ENCODE assay signal across 37 mouse cellular contexts in genomic region chr5:92363179-92363578, GRCm38 (mm10). TPM values are rescaled to one million over a fixed set of nuclear protein-coding genes. Genes with fewer than 3 reads are reported as not detected.
A peak's percentile ranks its signal among the peaks of the same experiment; 100 is the strongest.
DNase-seq lines count a peak whose midpoint lies in the region; ATAC-seq and TF ChIP-seq lines count a peak whose summit lies in the region.
"Had no signal": no experiment of that assay in that cellular context is flagged by ENCODE, and none has a peak within 500 bp of the region (broad histone marks: within the 10 kb centered on the region; RNA-seq: fewer than 3 reads in every experiment).

No protein-coding gene starts in this region.

- H3K27me3 ChIP-seq in midbrain, embryonic 11.5 days (ENCODE audit: control insufficient read depth, insufficient read depth, low read length), result no peaks in the 10 kb centered on the region
- H3K27me3 ChIP-seq in midbrain, embryonic 10.5 days (ENCODE audit: low read depth, poor library complexity, severe bottlenecking), result 0 out of 2 replicates have a peak, but pooled peaks cover 4% of the 10 kb centered on the region
- H3K27me3 ChIP-seq: embryonic facial prominence, embryonic 13.5 days; forebrain, embryonic 15.5 days; heart, embryonic 15.5 days; intestine, embryonic 15.5 days; lung, embryonic 15.5 days; midbrain, embryonic 15.5 days had no signal

- no peaks in the 10 kb centered on the region for H3K4me1 ChIP-seq in midbrain, embryonic 11.5 days (ENCODE audit: control insufficient read depth, insufficient read depth, low read length)
- H3K4me1 ChIP-seq in midbrain, embryonic 10.5 days, result peaks cover 4% of the 10 kb centered on the region
- H3K4me1 ChIP-seq: forebrain, embryonic 15.5 days; heart, embryonic 10.5 days; lung, embryonic 15.5 days had no signal

- peak overlapping the region; percentile 53 for H3K4me3 ChIP-seq in gastrocnemius, adult 2 months
- no peak overlapping the region for H3K4me3 ChIP-seq in midbrain, embryonic 11.5 days (ENCODE audit: low read depth, low read length)
- no peak overlapping the region for H3K4me3 ChIP-seq in midbrain, embryonic 10.5 days
- H3K4me3 ChIP-seq: embryonic facial prominence, embryonic 13.5 days; forebrain, embryonic 10.5 days; forebrain, embryonic 15.5 days; heart, embryonic 10.5 days; heart, embryonic 15.5 days; intestine, embryonic 15.5 days; lung, embryonic 15.5 days; midbrain, embryonic 15.5 days had no signal

- no peak overlapping the region for H3K9ac ChIP-seq in midbrain, embryonic 11.5 days (ENCODE audit: low read length)
- H3K9ac ChIP-seq: embryonic facial prominence, embryonic 13.5 days; forebrain, embryonic 15.5 days; heart, embryonic 15.5 days; intestine, embryonic 15.5 days; lung, embryonic 15.5 days; midbrain, embryonic 15.5 days had no signal

- no peak for ATAC-seq in midbrain, embryonic 11.5 days (ENCODE audit: low FRiP score)
- ATAC-seq: forebrain, embryonic 15.5 days; hindbrain, embryonic 16.5 days; intestine, embryonic 15.5 days; midbrain, embryonic 15.5 days had no signal

- TF ChIP-seq CTCF in gastrocnemius, adult 2 months (IDR thresholded peaks at IDR 0.05), result no peak

- peak; percentile 50 for DNase-seq in gastrocnemius, adult 2 months
- no peak for DNase-seq in gastrocnemius, adult 18-20 months (ENCODE audit: low spot score)
- peak; percentile 86 for DNase-seq in midbrain, embryonic 11.5 days (ENCODE audit: low spot score, missing footprints)
- no peak for DNase-seq in midbrain, embryonic 10.5 days (ENCODE audit: low spot score)
- DNase-seq in R1 (ENCODE audit: low read depth, low spot score), result peak; percentile 82
- DNase-seq in right cerebral cortex, adult 18-20 months, result no peak
- DNase-seq in kidney, postnatal 36 days, result no peak
- DNase-seq in retina, postnatal 1 day, result no peak
- DNase-seq: adrenal gland, adult 2 months; cerebellum, adult 9-10 months; cerebellum, postnatal 36 days; gastrocnemius, postnatal 10 days; kidney, adult 8-10 months; kidney, postnatal 14 days; liver; right cerebral cortex, postnatal 4 days; thymus, adult 2 months; thymus, postnatal 36 days had no signal

- peak overlapping the region; percentile 72 for H3K27ac ChIP-seq in gastrocnemius, adult 2 months
- H3K27ac ChIP-seq in midbrain, embryonic 11.5 days (ENCODE audit: low read depth, low read length), result no peak overlapping the region
- H3K27ac ChIP-seq in midbrain, embryonic 10.5 days (replicated peaks), result no peak overlapping the region
- H3K27ac ChIP-seq: embryonic facial prominence, embryonic 13.5 days; forebrain, embryonic 10.5 days; forebrain, embryonic 15.5 days; heart, embryonic 10.5 days; heart, embryonic 15.5 days; intestine, embryonic 15.5 days; lung, embryonic 15.5 days; midbrain, embryonic 15.5 days had no signal

- intact Hi-C loops in gastrocnemius, adult 2 months (cut with DNase I), result no loop called here

- 9% methylated on average over 4 of the region's 4 CpGs for WGBS in midbrain, embryonic 11.5 days
- 8% methylated on average over 4 of the region's 4 CpGs for WGBS in midbrain, embryonic 10.5 days

- no peaks in the 10 kb centered on the region for H3K36me3 ChIP-seq in midbrain, embryonic 11.5 days (ENCODE audit: control insufficient read depth, insufficient read depth, low read length)
- no peaks in the 10 kb centered on the region for H3K36me3 ChIP-seq in midbrain, embryonic 10.5 days
- H3K36me3 ChIP-seq: embryonic facial prominence, embryonic 13.5 days; forebrain, embryonic 10.5 days; forebrain, embryonic 15.5 days; G1E; heart, embryonic 10.5 days; heart, embryonic 15.5 days; intestine, embryonic 15.5 days; lung, embryonic 15.5 days; midbrain, embryonic 15.5 days had no signal

- H3K4me2 ChIP-seq in midbrain, embryonic 11.5 days, result no peak overlapping the region
- H3K4me2 ChIP-seq: embryonic facial prominence, embryonic 13.5 days; forebrain, embryonic 15.5 days; heart, embryonic 15.5 days; intestine, embryonic 15.5 days; lung, embryonic 15.5 days; midbrain, embryonic 15.5 days had no signal

- no peaks in the 10 kb centered on the region for H3K9me3 ChIP-seq in midbrain, embryonic 11.5 days (ENCODE audit: control insufficient read depth, low read length)
- no peaks in the 10 kb centered on the region for H3K9me3 ChIP-seq in midbrain, embryonic 10.5 days (replicated peaks)
- H3K9me3 ChIP-seq: embryonic facial prominence, embryonic 13.5 days; forebrain, embryonic 10.5 days; forebrain, embryonic 15.5 days; G1E; heart, embryonic 10.5 days; heart, embryonic 15.5 days; intestine, embryonic 15.5 days; lung, embryonic 15.5 days; midbrain, embryonic 15.5 days had no signal

RNA-seq across cellular contexts. Expression of gene Cxcl10, which starts 14.5 kb away (rescaled TPM):
- not detected for total RNA-seq in gastrocnemius, adult 2 months (2021)
- total RNA-seq in gastrocnemius, adult 18-20 months (2021), result under 1 TPM in 1 of 2 experiments, not detected in 1; 0.47 TPM
- 0.33 and 0.54 TPM in 2 replicates for polyA plus RNA-seq in midbrain, embryonic 11.5 days (2014; fragmentation: Nextera tagmentation; extraction: Ambion mirVana)
- 0.17 and 0.36 TPM in 2 replicates for polyA plus RNA-seq in midbrain, embryonic 10.5 days (2016; fragmentation: Nextera tagmentation; extraction: Ambion mirVana)
- total RNA-seq: heart, postnatal 25 days; layer of hippocampus, adult 18-20 months; layer of hippocampus, postnatal 10 days; left cerebral cortex, postnatal 14 days had no signal
- polyA plus RNA-seq: forebrain, embryonic 10.5 days; G1E; neural tube, embryonic 11.5 days had no signal

RNA-seq across cellular contexts. Expression of gene Art3, which starts 31.6 kb away (rescaled TPM):
- total RNA-seq in gastrocnemius, adult 2 months (2021), result 100 to 1,000 TPM; 394 to 399 TPM
- total RNA-seq in gastrocnemius, adult 18-20 months (2021), result 100 to 1,000 TPM; 378 to 469 TPM
- 0.78 and 2.5 TPM in 2 replicates for polyA plus RNA-seq in midbrain, embryonic 11.5 days (2014; fragmentation: Nextera tagmentation; extraction: Ambion mirVana)
- polyA plus RNA-seq in midbrain, embryonic 10.5 days (2016; fragmentation: Nextera tagmentation; extraction: Ambion mirVana), result 0.98 and 1.6 TPM in 2 replicates
- total RNA-seq: neutrophil, adult 5-6 weeks had no signal
- polyA plus RNA-seq: G1E had no signal

RNA-seq across cellular contexts. Expression of gene Cxcl9, which starts 35.3 kb away (rescaled TPM):
- total RNA-seq in gastrocnemius, adult 2 months (2021), result under 1 TPM; 0.10 to 0.45 TPM
- under 1 TPM; 0.30 to 0.36 TPM for total RNA-seq in gastrocnemius, adult 18-20 months (2021)
- not detected in 2 replicates for polyA plus RNA-seq in midbrain, embryonic 11.5 days (2014; fragmentation: Nextera tagmentation; extraction: Ambion mirVana)
- polyA plus RNA-seq in midbrain, embryonic 10.5 days (2016; fragmentation: Nextera tagmentation; extraction: Ambion mirVana), result not detected in 2 replicates
- total RNA-seq: G1E; layer of hippocampus, adult 18-20 months; layer of hippocampus, postnatal 10 days; left cerebral cortex, adult 18-20 months; left cerebral cortex, postnatal 14 days had no signal
- polyA plus RNA-seq: embryonic facial prominence, embryonic 13.5 days; forebrain, embryonic 10.5 days; forebrain, embryonic 15.5 days; G1E; heart, embryonic 10.5 days; heart, embryonic 15.5 days; hindbrain, embryonic 11.5 days; hindbrain, embryonic 16.5 days; intestine, embryonic 15.5 days; limb, embryonic 11.5 days; lung, embryonic 15.5 days; midbrain, embryonic 15.5 days; neural tube, embryonic 11.5 days had no signal

RNA-seq across cellular contexts. Expression of gene Sdad1, which starts 52.9 kb away (rescaled TPM):
- total RNA-seq in gastrocnemius, adult 2 months (2021), result 10 to 100 TPM; 15.5 to 17.7 TPM
- 10 to 100 TPM; 15.8 to 17.4 TPM for total RNA-seq in gastrocnemius, adult 18-20 months (2021)
- 40.4 and 40.9 TPM in 2 replicates for polyA plus RNA-seq in midbrain, embryonic 11.5 days (2014; fragmentation: Nextera tagmentation; extraction: Ambion mirVana)
- polyA plus RNA-seq in midbrain, embryonic 10.5 days (2016; fragmentation: Nextera tagmentation; extraction: Ambion mirVana), result 48.8 and 52.9 TPM in 2 replicates

Comparison
In these comparisons a context has a peak if more than half of its experiments do, and no peak if none do; other contexts are left out.
1. DNase-seq: peak in gastrocnemius, adult 2 months (single experiment), midbrain, embryonic 11.5 days (single experiment) and R1 (single experiment); none in gastrocnemius, adult 18-20 months (single experiment), midbrain, embryonic 10.5 days (single experiment), right cerebral cortex, adult 18-20 months (single experiment), kidney, postnatal 36 days (0 of 2) and retina, postnatal 1 day (single experiment).